Mouse (Mus musculus) small intestine, adult 2 months (tissue): ENCODE measurements around the gene Sln.

Experiments
- CTCF ChIP-seq: fragments of 200-500 bp; IDR thresholded peaks from 2 replicates; pipeline ENCODE4 v1.5.1; 2012; ENCODE audit warnings: low read depth, mild to moderate bottlenecking, control low read depth, inconsistent platforms, low read length, moderate library complexity, mixed read lengths; ENCODE audit not compliant: insufficient replicate concordance, insufficient read length; ENCODE audit errors: extremely low read depth
- POLR2A ChIP-seq: fragments of 200-500 bp; IDR thresholded peaks from 2 replicates; pipeline ENCODE4 v1.6.1; 2012; ENCODE audit warnings: low read depth, mild to moderate bottlenecking, control low read depth, inconsistent platforms, low read length, moderate library complexity

GRCm38 (mm10) chr9:53848548-53848947 lies 1.4 kb upstream of the Sln start:
- no peak for TF ChIP-seq POLR2A
- TF ChIP-seq CTCF: no peak
